Mouse (Mus musculus) small intestine, adult 10 weeks (tissue): ENCODE data around the gene Olfr1245. TPM values are rescaled to one million over a fixed set of nuclear protein-coding genes. Genes with fewer than 3 reads are reported as not detected.

ENCODE experiments used
- polyA plus RNA-seq: library from polyadenylated mRNA; stranded (reverse); fragments of 350-450 nt; fragmentation: Illumina TruSeq; extraction: RNeasy Lipid Tissue Mini Kit (QIAGEN cat#74804); gene quantifications from one replicate; pipeline ENCODE4 v1.2.3, GENCODE M21; 2014; ENCODE audit warnings: low replicate concordance

The Olfr1245 gene
- polyA plus RNA-seq, result not detected

DNA sequence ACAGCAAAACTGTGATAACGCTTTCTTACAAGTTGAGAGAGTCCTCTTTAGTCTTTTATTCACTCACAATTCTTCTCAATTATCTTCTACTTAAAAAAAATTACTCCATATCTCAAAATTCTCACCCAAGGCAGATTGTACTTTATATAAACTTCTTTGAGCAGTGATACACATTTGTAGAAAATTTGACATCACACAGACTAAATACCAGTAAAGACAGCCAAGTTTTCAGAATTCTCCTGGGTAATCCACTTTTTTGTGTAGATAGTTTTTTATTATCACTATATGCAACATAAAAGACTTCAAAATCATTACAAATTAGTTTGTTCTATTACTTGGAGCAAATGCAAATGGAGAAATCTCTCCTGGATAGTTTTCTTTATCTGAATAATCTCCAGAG is at the start of gene Olfr1245:
Gene Olfr1245, minus strand, starts transcription at position 101 of the 400 bp plus-strand sequence.

DNA sequence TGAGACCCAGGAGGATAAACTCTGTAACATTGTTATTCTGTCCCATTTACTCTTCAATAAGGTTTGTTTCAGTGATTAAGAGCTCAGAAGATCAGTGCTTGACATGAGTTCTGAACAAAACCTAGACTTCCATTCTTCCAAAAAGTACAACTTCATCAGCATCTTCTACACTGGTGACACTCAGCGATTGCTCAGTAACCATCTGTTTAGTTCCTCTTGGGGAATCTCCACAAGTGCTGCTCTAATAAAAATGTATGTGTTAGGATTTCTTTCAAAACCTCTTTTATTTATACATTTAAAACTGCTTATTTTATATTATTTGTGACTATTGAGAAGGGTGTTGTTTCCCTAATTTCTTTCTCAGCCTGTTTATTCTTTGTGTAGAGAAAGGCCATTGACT is 39.9 kb upstream of the Olfr1245 start, which contains the start of gene Olfr1248:
Gene Olfr1248, minus strand, starts transcription at position 101 of the 400 bp plus-strand sequence.

DNA sequence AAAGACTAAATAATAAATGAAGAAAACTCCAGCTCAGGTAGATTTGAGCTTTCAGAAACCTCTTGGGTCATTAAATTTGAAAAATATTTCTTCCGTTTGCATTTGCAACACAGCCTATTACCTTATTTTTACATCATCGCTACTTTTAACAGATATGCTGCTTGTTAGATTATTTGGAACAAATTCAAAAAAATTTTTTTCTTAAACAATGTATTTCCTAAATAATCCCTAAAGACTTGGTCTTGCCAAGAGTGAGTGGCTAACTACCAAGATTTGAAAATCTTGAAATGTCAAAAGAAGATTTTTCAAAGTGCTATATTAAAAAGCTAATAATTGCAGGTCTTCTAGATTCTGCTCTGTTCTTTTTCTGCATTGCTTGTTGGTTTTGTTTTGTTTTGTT is 35.8 kb upstream of the Olfr1245 start, which contains the start of gene Olfr1247:
Gene Olfr1247, minus strand, starts transcription at position 101 of the 400 bp plus-strand sequence.

DNA sequence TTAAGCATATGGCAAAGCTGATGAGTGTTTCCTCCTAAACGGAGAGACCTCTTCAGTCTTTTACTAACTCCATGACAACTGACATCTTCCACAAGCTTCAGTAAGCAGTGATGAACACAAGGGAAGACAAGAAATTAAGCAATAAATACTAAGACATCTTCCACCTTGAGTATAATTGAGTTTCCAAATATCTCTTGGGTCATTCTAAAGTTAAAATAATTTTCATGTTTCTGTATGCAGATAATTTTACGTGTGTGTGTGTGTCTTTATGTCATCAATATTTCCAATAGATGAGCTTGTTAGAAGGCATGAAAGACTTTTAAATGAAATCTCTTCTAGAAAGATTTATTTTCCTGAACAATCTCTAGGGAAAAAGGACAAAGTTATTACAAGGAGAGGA is 14.8 kb upstream of the Olfr1245 start, which contains the start of gene Olfr1246:
Gene Olfr1246, minus strand, starts transcription at position 101 of the 400 bp plus-strand sequence.

DNA sequence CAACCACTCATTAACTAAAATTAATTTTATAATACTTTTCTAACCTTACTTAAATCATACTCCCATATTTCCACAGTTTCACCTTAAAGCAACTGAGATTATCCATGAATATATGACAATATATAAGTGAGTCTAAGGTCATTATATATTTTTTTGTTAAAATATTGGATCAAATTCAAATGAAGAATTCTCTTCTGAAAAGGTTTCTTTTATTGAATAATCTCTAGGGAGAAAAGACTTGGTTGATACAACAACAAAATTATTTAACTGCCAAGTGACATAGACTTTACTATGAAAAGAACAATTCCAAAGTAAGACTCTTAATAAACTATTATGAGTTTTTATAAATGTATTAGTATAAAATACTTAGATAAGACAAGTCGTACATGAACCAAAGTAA is 46.9 kb downstream of the Olfr1245 start, which contains the start of gene Olfr1243:
Gene Olfr1243, minus strand, starts transcription at position 101 of the 400 bp plus-strand sequence.

Other genes with a start within 250 kb of the Olfr1245 start
- gene Olfr1232, start 248.8 kb downstream of the Olfr1245 start, polyA plus RNA-seq, result not detected
- gene Olfr1233, start 236.0 kb downstream of the Olfr1245 start, polyA plus RNA-seq, result not detected
- gene Olfr1234, start 213.6 kb downstream of the Olfr1245 start, polyA plus RNA-seq, result not detected
- not detected for gene Olfr1238, start 168.8 kb downstream of the Olfr1245 start, polyA plus RNA-seq
- gene Olfr1239, start 158.0 kb downstream of the Olfr1245 start, polyA plus RNA-seq, result not detected
- gene Olfr1240, start 135.4 kb downstream of the Olfr1245 start, polyA plus RNA-seq, result not detected
- gene Olfr1241, start 91.3 kb downstream of the Olfr1245 start, polyA plus RNA-seq, result not detected
- not detected for gene Olfr1242, start 80.1 kb downstream of the Olfr1245 start, polyA plus RNA-seq
- gene Olfr1243, start 47.0 kb downstream of the Olfr1245 start, polyA plus RNA-seq, result not detected
- gene Olfr1246, start 14.7 kb upstream of the Olfr1245 start, polyA plus RNA-seq, result not detected
- not detected for gene Olfr1247, start 35.7 kb upstream of the Olfr1245 start, polyA plus RNA-seq
- not detected for gene Olfr1248, start 39.8 kb upstream of the Olfr1245 start, polyA plus RNA-seq
- not detected for gene Olfr1249, start 56.5 kb upstream of the Olfr1245 start, polyA plus RNA-seq
- not detected for gene Olfr1250, start 83.0 kb upstream of the Olfr1245 start, polyA plus RNA-seq
- gene Olfr1251, start 93.5 kb upstream of the Olfr1245 start, polyA plus RNA-seq, result not detected
- gene Olfr1252, start 146.6 kb upstream of the Olfr1245 start, polyA plus RNA-seq, result not detected
- gene Olfr1253, start 178.6 kb upstream of the Olfr1245 start, polyA plus RNA-seq, result not detected
- gene Olfr1254, start 215.2 kb upstream of the Olfr1245 start, polyA plus RNA-seq, result not detected
- not detected for gene Olfr1255, start 233.6 kb upstream of the Olfr1245 start, polyA plus RNA-seq